Mouse (Mus musculus) gastrocnemius, postnatal 10 days (tissue): ENCODE results near the gene Cpne1. TPM values are rescaled to one million over a fixed set of nuclear protein-coding genes. Genes with fewer than 3 reads are reported as not detected.

Experiments used
- DNase-seq: peaks from one replicate; pipeline ENCODE4 v3.0.0; 2021; ENCODE audit warnings: mixed read lengths
- total RNA-seq, 2 experiments: library from RNA; stranded (reverse); gene quantifications; 2 replicates each; pipeline ENCODE4 v1.2.3; 2021

Cpne1 gene
- total RNA-seq, 2 experiments from 2014 or later = 14.5 to 15.1 TPM

DNA sequence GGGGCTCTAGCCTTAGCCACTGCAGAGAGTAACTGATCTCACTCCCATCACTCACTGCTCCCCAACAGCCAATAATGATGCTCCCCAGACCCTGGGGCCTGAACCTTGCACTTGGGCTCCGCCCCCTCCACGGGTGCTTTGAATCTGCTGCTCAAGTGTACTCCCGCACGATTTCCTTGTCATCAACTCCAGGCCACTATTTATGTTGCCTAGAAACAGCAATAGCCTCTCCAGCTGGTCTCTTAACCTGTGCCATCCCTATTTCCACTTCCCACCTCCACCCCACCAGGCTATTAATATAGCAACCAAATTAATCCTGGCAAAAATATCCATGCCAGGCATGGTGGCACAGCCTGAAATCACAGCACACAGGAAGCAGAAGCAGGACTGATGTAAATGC, 32.1 kb downstream of the Cpne1 start:
- no peak for DNase-seq

- no peak for DNase-seq
These were observed 32.6 kb downstream of the Cpne1 start for GRCm38 (mm10) chr2:156079183-156079560.

- no peak for DNase-seq
These were observed 33.2 kb downstream of the Cpne1 start for GRCm38 (mm10) chr2:156078421-156079182.

DNA sequence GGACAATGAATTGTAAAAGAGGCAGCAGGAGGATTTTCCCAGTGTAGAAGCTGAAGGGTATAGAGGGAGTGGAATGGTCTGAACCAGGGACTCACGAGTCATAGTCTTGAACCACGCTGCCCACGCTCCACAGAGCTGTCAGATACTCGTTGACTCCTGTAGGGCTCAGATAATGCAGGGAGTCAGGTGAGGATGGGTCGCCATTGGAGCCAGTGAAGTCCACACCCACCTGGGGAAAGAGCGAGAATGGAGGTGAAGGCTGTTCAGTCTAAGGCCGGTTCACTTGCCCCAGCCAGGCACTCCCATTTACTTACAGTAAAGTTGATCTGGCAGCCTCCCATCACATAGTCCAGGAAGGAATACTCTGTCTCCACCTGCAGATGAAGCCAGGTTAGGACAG, 34.3 kb downstream of the Cpne1 start:
- no peak for DNase-seq

DNA sequence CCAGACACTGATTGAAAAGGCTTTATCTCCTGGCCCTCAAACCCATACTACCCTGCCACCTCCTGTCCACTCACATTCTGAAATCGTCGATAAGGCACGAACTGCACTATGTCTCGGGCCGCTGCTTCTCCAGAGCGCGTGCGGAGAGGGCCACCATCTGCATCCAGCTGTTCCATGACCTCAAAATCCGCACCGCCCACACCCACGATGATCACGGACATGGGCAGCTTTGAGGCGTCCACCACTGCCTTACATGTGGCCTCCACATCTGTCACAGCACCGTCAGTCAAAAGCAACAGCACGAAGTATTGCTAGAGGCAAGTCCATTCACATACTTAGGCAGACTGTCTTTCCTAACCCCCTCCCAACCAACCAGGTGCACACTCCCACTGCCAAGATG, 38.0 kb downstream of the Cpne1 start:
- DNase-seq = no peak

- no peak for DNase-seq
These were observed 40.5 kb downstream of the Cpne1 start for GRCm38 (mm10) chr2:156071236-156071635.

GRCm38 (mm10) chr2:156067916-156068315, 43.8 kb downstream of the Cpne1 start:
- DNase-seq = no peak

- no peak for DNase-seq
These were observed 45.6 kb downstream of the Cpne1 start for GRCm38 (mm10) chr2:156066126-156066525.

DNA sequence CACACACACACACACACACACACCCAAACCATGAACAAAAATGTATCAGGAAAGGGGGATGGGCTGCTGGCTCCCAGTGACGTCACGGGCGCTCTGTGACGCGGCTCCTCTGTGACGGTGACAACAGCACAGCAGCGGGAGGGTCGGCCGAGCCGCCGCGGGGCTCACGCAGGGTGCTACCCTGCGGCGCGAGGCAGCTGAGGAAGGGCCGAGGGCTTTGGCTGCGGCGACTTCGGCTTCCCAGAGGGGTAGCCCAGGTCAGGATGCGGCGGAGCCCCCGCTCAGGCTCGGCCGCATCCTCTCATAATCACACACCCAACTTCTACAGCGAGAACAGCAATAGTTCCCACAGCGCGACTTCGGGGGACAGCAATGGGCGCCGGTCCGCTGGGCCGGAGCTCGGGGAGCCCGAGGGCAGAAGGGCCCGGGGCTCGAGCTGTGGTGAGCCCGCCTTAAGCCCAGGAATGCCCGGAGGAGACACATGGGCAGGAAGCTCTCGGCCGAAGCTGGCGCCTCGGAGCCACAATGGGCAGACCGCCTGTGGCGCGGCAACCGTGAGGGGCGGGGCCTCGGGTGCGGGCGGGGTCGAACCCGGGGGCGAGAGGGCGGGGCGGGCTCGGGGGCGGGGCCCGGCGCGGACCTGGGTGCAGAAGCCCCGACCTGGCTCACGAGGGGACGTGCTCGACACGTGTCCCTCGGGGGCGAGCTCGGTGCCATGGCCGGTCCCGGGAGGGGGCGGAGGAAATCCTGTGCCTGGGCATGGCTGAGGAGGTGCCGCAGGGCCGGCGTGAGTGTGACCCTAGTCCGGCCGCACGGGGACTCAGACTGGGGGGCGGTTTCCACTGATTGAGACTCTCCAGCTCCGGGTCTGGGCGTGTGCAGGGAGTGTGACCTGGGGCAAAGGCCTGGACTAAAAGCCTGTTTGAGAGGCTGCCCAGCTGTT, 46.4 kb downstream of the Cpne1 start, which contains the start of gene Spag4:
TSS of gene Spag4 (plus strand) at position 77 of the 943 bp plus-strand sequence.
- DNase-seq = peak; percentile 78

DNA sequence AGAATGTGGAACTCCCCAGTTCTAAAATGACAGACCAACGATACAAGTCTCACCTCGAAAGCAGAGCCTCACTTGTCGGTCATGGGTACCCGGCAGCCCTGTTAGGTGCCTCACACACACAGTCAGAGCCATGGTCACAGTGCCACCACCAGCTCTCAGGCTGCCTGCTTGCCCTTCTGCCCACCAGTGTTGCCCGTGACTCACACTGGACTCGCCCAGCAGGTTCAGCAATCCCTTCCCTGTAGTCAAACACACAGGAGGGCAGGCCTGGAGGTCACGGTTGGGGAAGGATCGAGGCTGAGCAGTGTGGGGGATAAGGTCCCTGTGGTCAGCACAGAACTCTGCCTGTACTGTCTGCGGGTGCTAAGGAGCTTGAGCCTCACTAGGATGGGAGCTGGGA, 58.9 kb downstream of the Cpne1 start, which contains the start of gene Fer1l4:
TSS of gene Fer1l4 (minus strand) at position 132 of the 400 bp plus-strand sequence.
- no peak for DNase-seq

DNA sequence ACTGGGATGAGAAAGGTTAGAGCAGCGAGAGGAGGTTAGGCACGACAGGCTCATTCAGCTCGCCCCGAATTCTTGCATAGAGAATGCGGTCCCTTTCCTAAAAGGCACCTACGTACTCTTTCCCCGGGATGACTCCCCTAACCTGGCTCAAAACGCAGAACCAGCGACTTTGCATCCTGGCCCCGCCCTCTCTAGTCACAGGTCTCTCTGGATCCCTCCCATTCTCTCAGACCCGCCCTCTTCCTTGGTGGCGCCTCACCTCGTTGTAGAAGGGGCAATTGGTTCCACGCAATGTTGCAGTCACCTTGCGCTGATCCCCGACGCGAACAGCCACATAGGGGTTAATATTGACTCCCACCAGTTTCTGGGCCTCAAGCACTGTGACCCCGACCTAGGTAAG, 63.8 kb downstream of the Cpne1 start:
- no peak for DNase-seq

DNA sequence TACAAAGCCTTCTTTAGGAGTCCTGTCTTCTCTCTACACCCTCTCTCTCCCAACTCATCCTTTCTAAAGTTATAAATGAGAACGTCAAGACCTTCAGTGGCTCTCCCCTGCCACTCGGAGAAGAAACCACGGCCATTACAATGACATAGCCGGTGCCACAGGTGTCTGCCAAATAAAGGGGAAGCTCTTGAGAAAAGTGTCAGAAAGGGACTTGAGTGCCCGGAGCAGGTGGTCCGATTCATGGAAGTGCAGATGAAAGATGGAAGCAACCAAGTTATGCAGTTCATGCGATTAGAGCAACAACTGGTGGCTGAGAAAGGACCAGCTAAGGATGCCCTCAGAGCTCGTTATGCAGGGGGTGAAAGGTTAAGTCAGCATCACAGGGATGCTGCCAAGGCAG, 68.9 kb downstream of the Cpne1 start:
- no peak for DNase-seq

GRCm38 (mm10) chr2:156039390-156039789, 72.4 kb downstream of the Cpne1 start:
- DNase-seq = no peak

DNA sequence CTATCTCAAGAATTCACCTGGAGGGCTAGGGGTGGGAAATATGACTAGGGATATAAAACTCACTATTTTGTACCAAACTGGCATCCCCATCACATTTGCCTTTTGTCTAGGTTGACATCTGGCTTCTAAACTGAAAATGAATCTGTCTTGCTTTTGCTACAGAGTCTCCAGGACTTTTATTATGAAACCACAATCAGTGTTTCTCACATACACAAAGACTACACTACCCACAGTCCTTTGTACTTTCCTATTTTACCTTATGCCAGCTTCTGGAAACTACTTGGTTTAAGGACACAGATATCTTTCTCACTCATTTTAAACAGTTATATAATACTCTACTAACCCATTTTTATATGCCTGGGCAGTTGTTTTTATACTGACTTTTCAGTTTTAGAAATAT, 86.3 kb downstream of the Cpne1 start:
- no peak for DNase-seq

Other genes with a start within 250 kb of the Cpne1 start
- gene Uqcc1, start 181.7 kb downstream of the Cpne1 start, total RNA-seq = 100 to 1,000 TPM in 1 of 2 experiments, 10 to 100 TPM in 1; 92.3 to 108 TPM
- gene Gm15557, start 171.2 kb downstream of the Cpne1 start, total RNA-seq = not detected
- gene Gdf5, start 166.6 kb downstream of the Cpne1 start, total RNA-seq = under 1 TPM in 1 of 2 experiments, not detected in 1; 0.14 TPM
- gene Cep250, start 155.5 kb downstream of the Cpne1 start, total RNA-seq = 10 to 100 TPM in 1 of 2 experiments, 1 to 10 TPM in 1; 7.8 to 11.7 TPM
- under 1 TPM; 0.49 to 0.63 TPM for gene 6430550D23Rik, start 104.0 kb downstream of the Cpne1 start, total RNA-seq
- gene Ergic3, start 103.9 kb downstream of the Cpne1 start, total RNA-seq = 10 to 100 TPM; 78.1 to 84.4 TPM
- not detected for gene Fer1l4, start 59.0 kb downstream of the Cpne1 start, total RNA-seq
- under 1 TPM; 0.85 to 0.86 TPM for gene Spag4, start 46.8 kb downstream of the Cpne1 start, total RNA-seq
- 10 to 100 TPM; 13.9 to 17.9 TPM for gene Rbm12, start within 50 bp of the Cpne1 start, total RNA-seq
- gene Gm28036, start 15.1 kb upstream of the Cpne1 start, total RNA-seq = 10 to 100 TPM; 12.8 to 13.4 TPM
- 100 to 1,000 TPM; 207 to 226 TPM for gene Romo1, start 32.1 kb upstream of the Cpne1 start, total RNA-seq
- 10 to 100 TPM; 48.4 to 55.1 TPM for gene Nfs1, start 32.2 kb upstream of the Cpne1 start, total RNA-seq
- gene Rbm39, start 68.3 kb upstream of the Cpne1 start, total RNA-seq = 100 to 1,000 TPM; 139 to 199 TPM
- 10 to 100 TPM; 25.1 to 27.3 TPM for gene Phf20, start 84.5 kb upstream of the Cpne1 start, total RNA-seq
- 1 to 10 TPM; 1.5 to 1.7 TPM for gene Cnbd2, start 200.3 kb upstream of the Cpne1 start, total RNA-seq
- gene Scand1, start 200.7 kb upstream of the Cpne1 start, total RNA-seq = 10 to 100 TPM; 65.9 to 66.4 TPM